Mouse (Mus musculus) layer of hippocampus, postnatal 25 days (tissue): ENCODE measurements around the gene Lyplal1. TPM values are rescaled to one million over a fixed set of nuclear protein-coding genes. Genes with fewer than 3 reads are reported as not detected.

Source experiments
- DNase-seq, 2 experiments: peaks; one replicate each; pipeline ENCODE4 v3.0.0; 2022; ENCODE audit warnings: mixed read lengths in 2 of 2, low spot score in 1 of 2; ENCODE audit errors: extremely low spot score in 1 of 2
- total RNA-seq, 2 experiments: library from RNA; stranded (reverse); gene quantifications; 2 replicates each; pipeline ENCODE4 v1.2.3; 2021

Lyplal1 gene
- total RNA-seq, 2 experiments from 2014 or later = 10.6 to 11.6 TPM

- DNase-seq = no peak
Observed at GRCm38 (mm10) chr1:186041841-186042240, 75.3 kb downstream of the Lyplal1 start.
